Mouse (Mus musculus): ENCODE measurements around the gene Sorcs3.

The Sorcs3 gene

GRCm38 (mm10) chr19:48686369-48686768 is 480.5 kb downstream of the Sorcs3 start:
- no peak for DNase-seq (ENCODE audit: extremely low read depth, insufficient read length, low spot score)

- DNase-seq (ENCODE audit: extremely low read depth, insufficient read length, low spot score): no peak
These were observed 494.4 kb downstream of the Sorcs3 start for GRCm38 (mm10) chr19:48700111-48700658.

- no peak for DNase-seq (ENCODE audit: extremely low read depth, insufficient read length, low spot score)
These were observed 497.9 kb downstream of the Sorcs3 start for GRCm38 (mm10) chr19:48703763-48704162.

- DNase-seq (ENCODE audit: extremely low read depth, insufficient read length, low spot score): no peak
These were observed 500.6 kb downstream of the Sorcs3 start for GRCm38 (mm10) chr19:48706267-48706923.

- no peak for DNase-seq (ENCODE audit: extremely low read depth, insufficient read length, low spot score)
These were observed 501.1 kb downstream of the Sorcs3 start for GRCm38 (mm10) chr19:48706924-48707320.

- DNase-seq (ENCODE audit: extremely low read depth, insufficient read length, low spot score): no peak
These were observed 520.1 kb downstream of the Sorcs3 start for GRCm38 (mm10) chr19:48725851-48726419.

GRCm38 (mm10) chr19:48727048-48727447 is 521.2 kb downstream of the Sorcs3 start:
- DNase-seq (ENCODE audit: extremely low read depth, insufficient read length, low spot score): no peak

GRCm38 (mm10) chr19:48727601-48728000 is 521.8 kb downstream of the Sorcs3 start:
- DNase-seq (ENCODE audit: extremely low read depth, insufficient read length, low spot score): no peak

- DNase-seq (ENCODE audit: extremely low read depth, insufficient read length, low spot score): no peak
These were observed 525.9 kb downstream of the Sorcs3 start for GRCm38 (mm10) chr19:48731731-48732130.

- no peak for DNase-seq (ENCODE audit: extremely low read depth, insufficient read length, low spot score)
These were observed 528.5 kb downstream of the Sorcs3 start for GRCm38 (mm10) chr19:48734370-48734769.

GRCm38 (mm10) chr19:48737554-48737953 is 531.7 kb downstream of the Sorcs3 start:
- no peak for DNase-seq (ENCODE audit: extremely low read depth, insufficient read length, low spot score)

- DNase-seq (ENCODE audit: extremely low read depth, insufficient read length, low spot score): no peak
These were observed 549.3 kb downstream of the Sorcs3 start for GRCm38 (mm10) chr19:48755156-48755555.

GRCm38 (mm10) chr19:48756831-48757230 is 551.0 kb downstream of the Sorcs3 start:
- no peak for DNase-seq (ENCODE audit: extremely low read depth, insufficient read length, low spot score)

- DNase-seq (ENCODE audit: extremely low read depth, insufficient read length, low spot score): no peak
These were observed 560.7 kb downstream of the Sorcs3 start for GRCm38 (mm10) chr19:48766524-48766923.

GRCm38 (mm10) chr19:48771565-48771964 is 565.7 kb downstream of the Sorcs3 start:
- DNase-seq (ENCODE audit: extremely low read depth, insufficient read length, low spot score): no peak

GRCm38 (mm10) chr19:48779095-48779765 is 573.4 kb downstream of the Sorcs3 start:
- peak; percentile 44 for DNase-seq (ENCODE audit: extremely low read depth, insufficient read length, low spot score)

GRCm38 (mm10) chr19:48780813-48781212 is 575.0 kb downstream of the Sorcs3 start:
- DNase-seq (ENCODE audit: extremely low read depth, insufficient read length, low spot score): peak; percentile 54

- peak; percentile 53 for DNase-seq (ENCODE audit: extremely low read depth, insufficient read length, low spot score)
These were observed 576.3 kb downstream of the Sorcs3 start for GRCm38 (mm10) chr19:48782024-48782721.

GRCm38 (mm10) chr19:48787269-48787668 is 581.4 kb downstream of the Sorcs3 start:
- no peak for DNase-seq (ENCODE audit: extremely low read depth, insufficient read length, low spot score)

- DNase-seq (ENCODE audit: extremely low read depth, insufficient read length, low spot score): no peak
These were observed 598.7 kb downstream of the Sorcs3 start for GRCm38 (mm10) chr19:48804546-48804945.

GRCm38 (mm10) chr19:48811541-48811940 is 605.7 kb downstream of the Sorcs3 start:
- no peak for DNase-seq (ENCODE audit: extremely low read depth, insufficient read length, low spot score)

All from 3134 (cell line).